Mouse (Mus musculus) small intestine, adult 2 months (tissue): ENCODE data around the gene Lipa. TPM values are rescaled to one million over a fixed set of nuclear protein-coding genes. Genes with fewer than 3 reads are reported as not detected.

Source experiments
- H3K27ac ChIP-seq: fragments of 200-500 bp; 2 replicates; pipeline ENCODE4 v1.5.1; 2012; ENCODE audit warnings: low read depth, low read length, control low read depth, inconsistent platforms; ENCODE audit not compliant: insufficient read depth
- H3K27me3 ChIP-seq: fragments of 200-500 bp; 2 replicates; pipeline ENCODE4 v1.6.1; 2012; ENCODE audit warnings: mild to moderate bottlenecking, moderate library complexity, low read length, inconsistent platforms; ENCODE audit not compliant: control insufficient read depth, insufficient read depth
- H3K36me3 ChIP-seq: fragments of 200-500 bp; 2 replicates; pipeline ENCODE4 v1.6.1; 2012; ENCODE audit warnings: mild to moderate bottlenecking, low read length, control low read depth, inconsistent platforms; ENCODE audit not compliant: control insufficient read depth, insufficient read depth
- H3K4me1 ChIP-seq: fragments of 200-500 bp; 2 replicates; pipeline ENCODE4 v1.6.1; 2012; ENCODE audit warnings: low read length, inconsistent platforms, mixed read lengths; ENCODE audit not compliant: control insufficient read depth, insufficient read depth, insufficient read length
- H3K4me3 ChIP-seq: fragments of 200-500 bp; 2 replicates; pipeline ENCODE4 v1.5.1; 2012; ENCODE audit warnings: low read depth, mild to moderate bottlenecking, control low read depth, inconsistent platforms, low read length, moderate library complexity
- CTCF ChIP-seq: fragments of 200-500 bp; IDR thresholded peaks from 2 replicates; pipeline ENCODE4 v1.5.1; 2012; ENCODE audit warnings: low read depth, mild to moderate bottlenecking, control low read depth, inconsistent platforms, low read length, moderate library complexity, mixed read lengths; ENCODE audit not compliant: insufficient replicate concordance, insufficient read length; ENCODE audit errors: extremely low read depth
- POLR2A ChIP-seq: fragments of 200-500 bp; IDR thresholded peaks from 2 replicates; pipeline ENCODE4 v1.6.1; 2012; ENCODE audit warnings: low read depth, mild to moderate bottlenecking, control low read depth, inconsistent platforms, low read length, moderate library complexity
- WGBS: fragments of 180-500 bp; shearing (Covaris S2); methylation state at CpG from one replicate; pipeline ENCODE4 v1.1.7; 2018; 5-methylcytosine and 5-hydroxymethylcytosine counted together
- polyA plus RNA-seq: library from polyadenylated mRNA; depleted of rRNA; stranded (reverse); fragments of >200 nt; gene quantifications from 2 replicates; pipeline ENCODE4 v1.2.3, GENCODE M21; 2012; rRNA removed

Lipa gene
- polyA plus RNA-seq = 17.9 and 21.7 TPM in 2 replicates

DNA sequence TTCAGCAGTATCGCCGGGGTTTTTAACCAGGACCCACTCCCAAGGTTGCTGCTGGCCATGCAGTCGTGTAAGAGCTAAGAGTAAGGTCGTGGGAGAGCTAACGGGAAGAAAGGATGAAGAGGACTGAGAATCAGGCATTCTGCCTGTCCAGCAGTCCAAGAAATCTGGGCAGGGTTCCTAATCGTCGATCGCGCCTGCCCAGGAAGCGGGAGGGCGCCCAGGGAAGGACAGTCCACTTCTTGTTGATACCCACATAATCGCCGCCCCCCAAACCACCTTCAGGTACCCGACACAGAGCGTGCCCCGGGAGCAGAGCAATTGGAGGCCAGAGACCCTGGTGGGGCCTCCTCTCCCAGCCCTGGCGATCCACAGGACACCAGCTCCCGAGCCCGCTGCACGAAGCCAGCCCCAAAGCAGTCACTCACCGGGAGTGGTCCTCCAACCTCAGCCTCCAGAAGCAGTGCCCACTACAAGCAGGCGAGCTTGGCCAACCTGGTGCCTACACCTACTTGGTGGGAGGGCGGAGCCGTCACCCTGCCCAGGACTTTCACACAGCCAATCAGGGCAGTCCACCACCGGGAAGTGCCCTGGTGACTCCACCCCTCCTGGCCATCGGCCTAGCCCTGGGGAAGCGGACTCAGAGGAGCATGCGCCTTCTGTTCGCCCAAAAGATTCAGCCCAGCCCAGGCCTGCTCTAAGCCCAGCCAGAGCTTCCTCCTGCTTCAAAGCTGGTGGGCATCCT lies at the start of gene Lipa:
TSS of gene Lipa (minus strand) at position 534 of the 742 bp plus-strand sequence.
- Histone ChIP-seq H3K27me3 (no peaks in the 10 kb centered on the region), H3K4me1 (no peaks in the 10 kb centered on the region), H3K36me3 (peaks cover 3% of the 10 kb centered on the region), H3K27ac (peak within 1 kb of the TSS; percentile 61), H3K4me3 (peak within 1 kb of the TSS; percentile 77)
- TF ChIP-seq POLR2A (peak; percentile 72), CTCF (peak; percentile 15; the same call in 1 of the 2 replicates)
- WGBS = under 1% methylated on average over 29 of the region's 29 CpGs

DNA sequence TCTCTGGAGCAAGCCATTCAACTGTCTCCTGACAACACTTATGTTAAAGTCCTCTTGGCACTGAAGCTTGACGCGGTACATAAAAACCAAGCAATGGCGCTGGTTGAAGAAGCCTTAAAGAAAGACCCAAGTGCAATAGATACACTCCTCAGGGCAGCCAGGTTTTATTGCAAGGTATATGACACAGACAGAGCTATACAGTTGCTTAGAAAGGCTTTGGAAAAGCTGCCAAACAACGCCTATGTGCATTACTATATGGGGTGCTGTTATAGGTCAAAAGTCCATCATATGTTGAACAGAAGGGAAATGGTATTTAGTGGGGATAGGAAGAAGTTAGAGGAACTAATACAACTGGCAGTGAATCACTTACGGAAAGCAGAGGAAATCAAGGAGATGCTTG lies 46.4 kb upstream of the Lipa start:
- WGBS = 49% methylated on average over 5 of the region's 5 CpGs
- Histone ChIP-seq H3K36me3 (no peaks in the 10 kb centered on the region; the same call in 1 of the 2 replicates), H3K4me3 (no peak overlapping the region), H3K27me3 (no peaks in the 10 kb centered on the region), H3K4me1 (peaks cover 11% of the 10 kb centered on the region; the same call in 1 of the 2 replicates), H3K27ac (peak overlapping the region; percentile 9; the same call in 1 of the 2 replicates)
- TF ChIP-seq POLR2A (no peak), CTCF (no peak)

DNA sequence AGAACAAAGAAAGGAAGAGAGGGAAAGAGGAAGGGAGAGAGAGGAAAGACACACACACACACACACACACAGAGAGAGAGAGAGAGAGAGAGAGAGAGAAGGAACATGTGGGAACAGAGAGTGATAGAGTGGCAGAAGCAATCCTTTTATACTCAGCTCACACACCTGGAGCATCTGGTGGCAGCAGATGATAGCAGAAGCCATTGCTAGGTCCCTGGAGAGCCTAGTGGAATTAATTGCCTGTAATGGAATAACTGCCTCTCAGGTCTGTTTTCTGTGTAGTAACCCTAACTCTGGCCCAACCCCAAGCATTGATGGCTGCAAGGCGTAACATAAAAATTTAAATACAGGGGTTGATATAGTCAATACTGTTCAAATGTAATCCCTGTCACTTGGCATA lies 43.8 kb upstream of the Lipa start:
- H3K4me3 ChIP-seq = no peak overlapping the region
- TF ChIP-seq CTCF = no peak
- TF ChIP-seq POLR2A = no peak
- no peaks in the 10 kb centered on the region for H3K27me3 ChIP-seq
- 94% methylated on average over 1 of the region's 1 CpGs for WGBS
- H3K27ac ChIP-seq = no peak overlapping the region
- no peaks in the 10 kb centered on the region; the same call in 1 of the 2 replicates for H3K36me3 ChIP-seq
- peaks cover 11% of the 10 kb centered on the region; the same call in 1 of the 2 replicates for H3K4me1 ChIP-seq

DNA sequence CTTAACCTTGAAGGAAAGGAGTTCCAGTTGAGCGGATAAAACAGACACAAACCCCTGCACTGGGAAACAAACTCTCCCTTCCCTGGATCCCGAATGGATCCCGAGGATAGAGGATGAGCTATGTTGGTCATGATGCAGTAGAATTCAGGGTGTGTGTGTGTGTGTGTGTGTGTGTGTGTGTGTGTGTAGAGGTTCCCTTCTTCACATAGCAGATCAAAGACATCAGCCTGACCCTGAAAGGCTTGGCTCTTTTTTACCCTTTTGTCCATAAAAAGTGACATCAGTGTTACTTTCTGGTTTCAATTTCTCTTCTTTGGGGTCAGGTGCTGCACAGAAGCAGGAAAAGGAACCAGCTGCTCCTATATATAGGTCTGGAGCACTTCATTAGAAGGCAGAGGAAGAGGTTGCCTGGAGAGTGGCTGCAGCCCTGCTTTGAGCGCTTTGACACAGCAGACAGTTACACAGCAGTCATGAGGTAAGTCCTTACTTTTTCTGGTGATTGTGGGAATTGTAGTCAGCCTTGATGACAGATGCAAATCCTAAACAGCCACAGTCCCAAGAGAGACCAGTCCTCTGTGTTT lies 42.7 kb upstream of the Lipa start:
- no peak overlapping the region for H3K4me3 ChIP-seq
- WGBS = 73% methylated on average over 4 of the region's 4 CpGs

DNA sequence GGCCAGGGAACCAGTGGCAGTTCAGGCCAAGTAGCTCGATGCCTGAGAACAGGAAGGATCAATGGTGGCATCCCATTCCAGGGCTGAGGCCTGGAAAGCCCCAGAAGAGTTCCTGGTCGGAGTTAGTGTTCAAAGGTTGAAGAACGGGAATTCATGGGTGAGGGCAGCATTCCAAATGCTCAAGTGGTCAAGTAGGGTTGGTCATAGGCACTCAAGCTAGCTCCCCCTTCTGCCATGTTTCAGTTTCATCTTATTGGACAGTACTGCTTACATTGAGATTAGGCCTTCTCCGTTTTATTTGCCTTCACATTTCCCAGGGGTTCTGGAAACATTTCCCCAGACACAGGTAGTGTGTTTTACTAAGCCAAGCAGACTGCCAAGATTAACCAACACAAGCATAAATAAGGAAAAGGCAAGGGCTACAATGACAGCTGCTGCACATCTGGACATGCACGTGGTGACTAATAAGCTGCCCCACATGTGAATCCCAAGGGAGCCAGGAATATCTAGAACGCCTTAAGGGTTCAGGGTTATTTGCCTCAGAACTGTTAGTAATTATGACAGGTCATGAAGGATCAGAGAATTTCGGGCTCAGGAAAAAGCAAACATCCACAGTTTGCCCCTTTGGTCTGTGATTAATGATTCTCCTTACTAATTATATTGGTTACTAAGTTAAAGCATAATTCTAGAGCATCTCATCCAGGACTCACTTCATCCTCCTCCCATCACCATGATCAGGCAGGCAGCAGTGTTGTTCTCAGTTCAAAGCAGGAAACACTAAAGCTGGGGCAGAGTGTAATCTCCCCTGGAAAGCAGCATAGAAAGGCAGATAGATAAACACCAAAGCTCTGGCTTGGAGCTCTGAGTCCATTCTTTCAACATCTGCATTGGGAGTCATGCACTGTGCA lies 42.0 kb upstream of the Lipa start:
- Histone ChIP-seq H3K4me1 (peaks cover 11% of the 10 kb centered on the region; the same call in 1 of the 2 replicates), H3K27me3 (no peaks in the 10 kb centered on the region), H3K27ac (peak overlapping the region; percentile 25; the same call in 1 of the 2 replicates), H3K36me3 (no peaks in the 10 kb centered on the region; the same call in 1 of the 2 replicates), H3K4me3 (no peak overlapping the region)
- TF ChIP-seq POLR2A (no peak), CTCF (no peak)
- 45% methylated on average over 7 of the region's 7 CpGs for WGBS

More for the DNA sequence above, 42.7 kb upstream of the Lipa start:
- peaks cover 11% of the 10 kb centered on the region; the same call in 1 of the 2 replicates for H3K4me1 ChIP-seq
- peak overlapping the region; percentile 25 for H3K27ac ChIP-seq
- TF ChIP-seq POLR2A = no peak
- no peak for TF ChIP-seq CTCF
- no peaks in the 10 kb centered on the region for H3K27me3 ChIP-seq
- no peaks in the 10 kb centered on the region; the same call in 1 of the 2 replicates for H3K36me3 ChIP-seq

DNA sequence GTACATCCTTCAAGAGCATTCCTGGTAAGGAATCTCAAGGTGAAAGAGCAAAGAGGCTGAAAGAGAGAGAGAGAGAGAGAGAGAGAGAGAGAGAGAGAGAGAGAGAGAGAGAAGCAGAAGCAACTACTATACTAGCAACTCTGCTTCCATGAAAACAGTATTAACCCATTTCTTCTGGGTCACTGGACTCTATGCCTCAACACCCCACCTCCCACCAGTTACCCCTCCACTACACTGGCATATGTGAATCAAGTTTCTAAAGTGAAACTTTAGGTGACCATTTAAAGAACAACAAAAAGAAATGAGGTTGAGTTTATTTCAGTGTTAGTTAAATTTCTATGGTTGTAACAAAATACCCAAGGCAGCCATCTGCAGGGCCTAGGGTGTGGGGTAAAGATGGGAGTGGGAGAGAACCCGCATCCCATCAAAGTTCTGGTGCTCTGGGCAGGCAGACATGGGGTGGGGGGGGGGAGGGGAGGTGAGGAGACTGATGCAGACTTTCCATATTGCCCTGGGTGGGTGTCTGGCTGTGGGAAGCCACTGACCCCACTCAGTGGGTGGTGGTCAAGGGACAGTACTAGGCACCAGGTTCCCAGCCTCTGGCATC lies 39.0 kb upstream of the Lipa start:
- peaks cover 4% of the 10 kb centered on the region; the same call in 1 of the 2 replicates for H3K4me1 ChIP-seq
- H3K27me3 ChIP-seq = no peaks in the 10 kb centered on the region
- H3K27ac ChIP-seq = no peak overlapping the region
- H3K36me3 ChIP-seq = no peaks in the 10 kb centered on the region
- no peak overlapping the region for H3K4me3 ChIP-seq
- TF ChIP-seq POLR2A (no peak), CTCF (no peak)
- WGBS = 100% methylated on average over 1 of the region's 1 CpGs
